Mouse (Mus musculus) erythroblast, embryonic 14.5 days (primary cell): ENCODE results near the gene Pkp4.

Source experiments
- GATA1 ChIP-seq: IDR thresholded peaks from 2 replicates; pipeline ENCODE4 v1.6.1; 2012; ENCODE audit warnings: low read length, inconsistent platforms, mixed read lengths
- TAL1 ChIP-seq: IDR thresholded peaks from 3 replicates; pipeline ENCODE4 v1.6.1; 2012; ENCODE audit warnings: low read length, inconsistent platforms, mixed read lengths

- TF ChIP-seq GATA1 (no peak), TAL1 (no peak)
Observed at GRCm38 (mm10) chr2:59189661-59190185, 29.1 kb downstream of the Pkp4 start.
